Mouse (Mus musculus): ENCODE measurements around the gene Spns1.

GRCm38 (mm10) chr7:126411061-126411460 is 33.8 kb upstream of the Spns1 start:
- TF ChIP-seq CTCF (IDR thresholded peaks at IDR 0.05; ENCODE audit: insufficient read depth, low read length) (no peak), POLR2A (IDR thresholded peaks at IDR 0.05; ENCODE audit: borderline replicate concordance, extremely low read depth, low read depth, low read length) (no peak)

Measured in lung, adult 2 months (tissue).